Mouse (Mus musculus) liver, embryonic 12.5 days (tissue): ENCODE measurements at regions not wholly inside any gene's neighbourhood (a gene's known extent, or its start where the extent isn't known, plus 50 kb on each side); places are given as distances from the start of the nearest gene placed in this dataset.

Experiments
- ATAC-seq: fragments of 200-750 bp; cut with Nextera tagmentation; 2 replicates; pipeline ENCODE4 v1.8.0; 2017; ENCODE audit warnings: moderate number of reproducible peaks, mild to moderate bottlenecking, moderate library complexity
- H3K27ac ChIP-seq: fragments of 300-500 bp; sonication (generic); 2 replicates; pipeline ENCODE4 v1.5.1; 2016; ENCODE audit warnings: mild to moderate bottlenecking
- H3K27me3 ChIP-seq: fragments of 300-500 bp; sonication (generic); replicated peaks from 2 replicates; pipeline ENCODE4 v1.6.1; 2016; ENCODE audit warnings: mild to moderate bottlenecking, moderate library complexity
- H3K36me3 ChIP-seq: fragments of 300-500 bp; sonication (generic); 2 replicates; pipeline ENCODE4 v1.6.1; 2016; ENCODE audit warnings: mild to moderate bottlenecking, moderate library complexity
- H3K4me1 ChIP-seq: fragments of 300-500 bp; sonication (generic); 2 replicates; pipeline ENCODE4 v1.6.1; 2016
- H3K4me2 ChIP-seq: fragments of 300-500 bp; sonication (generic); 2 replicates; pipeline ENCODE4 v1.6.1; 2016; ENCODE audit warnings: mild to moderate bottlenecking, moderate library complexity
- H3K4me3 ChIP-seq: fragments of 300-500 bp; sonication (generic); 2 replicates; pipeline ENCODE4 v1.5.1; 2016; ENCODE audit warnings: mild to moderate bottlenecking, moderate library complexity
- H3K9ac ChIP-seq: fragments of 300-500 bp; sonication (generic); 2 replicates; pipeline ENCODE4 v1.6.1; 2016; ENCODE audit warnings: mild to moderate bottlenecking, moderate library complexity
- H3K9me3 ChIP-seq: fragments of 300-500 bp; sonication (generic); replicated peaks from 2 replicates; pipeline ENCODE4 v1.6.1; 2016; ENCODE audit warnings: mild to moderate bottlenecking, moderate library complexity
- WGBS: fragments of 180-500 bp; shearing (Covaris S2); methylation state at CpG from one replicate; pipeline ENCODE4 v1.1.7; 2016; ENCODE audit not compliant: insufficient replicate concordance; 5-methylcytosine and 5-hydroxymethylcytosine counted together

DNA sequence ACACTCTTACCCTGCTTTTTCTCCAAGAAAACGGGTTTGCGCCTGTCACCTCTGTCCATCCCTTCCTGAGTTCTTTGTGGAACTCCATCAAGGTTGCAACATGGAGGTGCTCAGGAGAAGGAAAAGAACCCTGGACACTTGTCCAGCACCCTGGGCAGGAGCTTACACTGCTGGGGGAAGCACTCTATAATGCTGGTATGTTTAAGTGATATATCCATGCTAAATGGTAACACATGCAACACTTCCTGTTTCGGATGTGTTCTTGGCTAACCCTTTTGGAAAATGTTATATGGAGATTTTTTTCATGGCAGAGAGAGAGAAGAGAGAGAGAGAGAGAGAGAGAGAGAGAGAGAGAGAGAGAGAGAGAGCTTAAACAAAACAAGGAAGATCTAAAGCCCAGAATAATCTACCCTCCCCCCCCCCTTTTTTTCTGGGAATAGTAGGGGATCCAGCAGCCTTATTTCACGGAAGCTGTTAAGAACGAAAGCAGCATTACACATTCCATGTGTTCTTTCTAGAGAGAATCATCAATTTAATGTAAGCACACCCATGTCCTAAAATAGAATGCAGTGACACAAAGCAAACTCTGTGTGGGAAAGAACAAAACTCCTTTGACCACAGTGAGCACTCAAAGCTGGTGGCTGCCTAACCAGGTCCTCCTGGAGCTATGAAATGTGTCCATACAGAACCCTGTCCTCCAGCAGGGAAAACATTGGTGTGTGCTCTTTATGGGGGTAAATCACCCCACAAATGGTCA is 272.6 kb downstream of the Pten start:
- no peak overlapping the region for H3K27ac ChIP-seq
- no peaks in the 10 kb centered on the region for H3K9me3 ChIP-seq
- H3K4me2 ChIP-seq = no peak overlapping the region
- 79% methylated on average over 5 of the region's 5 CpGs for WGBS
- ATAC-seq = no peak
- no peaks in the 10 kb centered on the region for H3K4me1 ChIP-seq
- no peak overlapping the region for H3K9ac ChIP-seq
- H3K27me3 ChIP-seq = no peaks in the 10 kb centered on the region
- H3K4me3 ChIP-seq = no peak overlapping the region
- no peaks in the 10 kb centered on the region for H3K36me3 ChIP-seq

DNA sequence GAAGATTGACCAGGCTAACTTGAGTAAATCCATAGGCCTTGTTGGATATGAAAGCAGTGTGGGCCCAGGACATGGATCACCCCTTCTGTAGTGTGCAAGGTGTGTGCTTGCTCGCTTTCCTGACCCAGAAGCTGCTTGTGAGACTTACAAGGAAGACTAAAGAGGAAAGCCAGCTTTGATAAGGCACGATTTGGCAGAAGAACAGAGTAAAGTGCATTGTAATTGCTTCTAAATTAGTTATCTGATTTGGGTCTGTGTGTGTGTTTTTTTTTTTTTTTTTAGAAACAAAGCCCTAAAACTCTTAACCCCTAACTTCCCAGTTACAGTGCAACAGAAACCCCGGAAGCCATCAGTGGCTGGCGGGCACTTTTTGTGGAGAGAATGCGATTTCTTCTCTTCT is 283.2 kb downstream of the Pten start:
- Histone ChIP-seq H3K9ac (no peak overlapping the region), H3K4me2 (no peak overlapping the region), H3K36me3 (no peaks in the 10 kb centered on the region), H3K27ac (no peak overlapping the region), H3K4me1 (no peaks in the 10 kb centered on the region), H3K4me3 (no peak overlapping the region), H3K27me3 (no peaks in the 10 kb centered on the region), H3K9me3 (no peaks in the 10 kb centered on the region)
- ATAC-seq = no peak
- 45% methylated on average over 5 of the region's 5 CpGs for WGBS

DNA sequence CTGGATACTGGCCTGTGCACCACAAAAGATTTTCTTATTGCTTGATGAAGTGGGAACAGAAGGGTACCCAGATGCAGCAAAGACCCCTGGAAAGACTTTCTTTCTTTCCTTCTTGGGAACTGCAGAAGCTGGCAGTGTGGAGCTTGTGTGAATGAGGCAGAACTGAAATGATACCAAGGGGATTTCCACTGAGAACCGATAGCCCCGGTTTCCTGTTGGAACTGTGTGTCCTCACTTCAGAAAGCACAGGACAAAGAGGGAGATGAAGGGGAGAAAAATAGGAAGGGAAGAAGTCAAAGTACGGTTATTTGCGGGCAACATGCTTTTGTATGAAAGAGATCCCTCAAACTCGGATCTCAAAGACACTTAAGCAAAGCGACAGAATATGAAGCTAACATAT is 283.7 kb downstream of the Pten start:
- Histone ChIP-seq H3K36me3 (no peaks in the 10 kb centered on the region), H3K27ac (no peak overlapping the region), H3K9me3 (no peaks in the 10 kb centered on the region), H3K4me2 (no peak overlapping the region), H3K27me3 (no peaks in the 10 kb centered on the region), H3K4me3 (no peak overlapping the region), H3K9ac (no peak overlapping the region), H3K4me1 (no peaks in the 10 kb centered on the region)
- no peak for ATAC-seq
- 67% methylated on average over 6 of the region's 6 CpGs for WGBS

DNA sequence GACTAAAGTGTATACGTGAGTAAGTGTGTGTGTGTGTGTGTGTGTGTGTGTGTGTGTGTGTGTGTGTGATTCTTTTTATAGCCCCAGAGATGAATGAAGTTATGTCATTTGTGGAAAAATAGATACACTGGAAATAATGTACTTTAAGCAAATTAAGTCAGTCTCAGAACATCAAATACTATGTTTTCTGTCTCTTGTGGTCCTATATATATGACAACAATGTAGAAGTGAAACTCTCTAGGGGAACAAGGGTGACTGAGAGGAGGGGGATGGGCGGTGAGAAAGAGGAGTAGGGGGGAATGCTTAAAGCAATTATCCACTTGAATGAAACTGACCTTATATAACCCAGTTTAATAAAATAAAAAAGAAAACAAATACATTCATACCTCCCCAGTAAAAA is 285.5 kb downstream of the Pten start:
- Histone ChIP-seq H3K4me1 (no peaks in the 10 kb centered on the region), H3K9ac (no peak overlapping the region), H3K27me3 (no peaks in the 10 kb centered on the region), H3K36me3 (no peaks in the 10 kb centered on the region), H3K9me3 (no peaks in the 10 kb centered on the region), H3K4me2 (no peak overlapping the region), H3K27ac (no peak overlapping the region), H3K4me3 (no peak overlapping the region)
- WGBS = 71% methylated on average over 2 of the region's 2 CpGs
- ATAC-seq = no peak

DNA sequence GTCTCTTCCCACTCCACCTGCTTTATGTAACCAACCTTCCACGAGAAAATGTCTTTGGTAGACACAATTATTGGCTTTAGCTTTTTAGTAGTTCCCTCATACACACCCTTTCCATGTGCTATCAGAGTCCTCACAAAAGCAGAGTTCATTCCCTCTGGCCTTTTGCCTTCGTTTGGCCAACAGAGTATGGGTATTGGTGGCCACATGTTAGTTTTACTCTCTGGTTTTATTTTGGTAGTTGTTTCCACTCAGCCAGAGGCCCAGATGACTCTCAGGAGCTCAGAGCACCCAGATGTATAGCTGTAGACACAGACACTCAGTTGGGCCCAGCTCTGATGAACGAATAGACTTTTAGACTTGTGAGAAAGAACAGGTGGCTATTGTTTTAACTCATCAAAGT is 286.4 kb downstream of the Pten start:
- no peaks in the 10 kb centered on the region for H3K27me3 ChIP-seq
- H3K9ac ChIP-seq = no peak overlapping the region
- H3K27ac ChIP-seq = no peak overlapping the region
- no peak for ATAC-seq
- WGBS = 75% methylated on average over 3 of the region's 3 CpGs
- no peak overlapping the region for H3K4me2 ChIP-seq
- no peaks in the 10 kb centered on the region for H3K36me3 ChIP-seq
- H3K4me3 ChIP-seq = no peak overlapping the region
- no peaks in the 10 kb centered on the region for H3K4me1 ChIP-seq
- no peaks in the 10 kb centered on the region for H3K9me3 ChIP-seq

DNA sequence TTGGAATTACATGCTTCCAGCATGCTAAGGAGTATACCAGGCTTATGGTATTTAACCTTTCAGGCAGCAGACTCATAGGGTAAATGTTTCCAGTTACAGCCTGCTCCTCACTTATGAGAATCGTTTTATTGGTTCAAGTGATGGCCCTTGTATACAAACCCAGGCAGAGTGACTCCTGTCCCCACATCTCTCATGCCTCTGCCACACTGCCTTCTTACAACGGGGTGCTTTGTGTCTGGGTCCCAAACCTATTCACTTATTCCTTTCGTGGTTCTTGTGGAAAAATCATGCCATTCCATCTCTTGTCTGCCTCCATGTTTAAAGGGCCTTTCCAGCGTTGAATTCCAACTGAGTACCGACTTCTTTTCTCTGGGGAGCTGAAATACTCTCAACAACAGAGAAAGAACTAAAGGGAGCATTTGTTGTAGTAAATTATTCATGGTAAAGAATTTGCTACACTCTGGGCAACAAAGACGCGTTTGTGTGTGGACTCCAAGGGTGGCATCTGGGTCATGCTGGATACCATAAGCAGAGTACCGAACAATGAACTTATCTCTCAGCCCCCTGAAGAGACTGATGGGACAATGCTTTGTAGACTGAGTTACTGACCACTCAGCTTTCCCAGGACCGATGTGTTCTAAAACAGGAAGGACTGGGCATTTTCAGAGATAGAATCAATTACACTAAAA is 291.6 kb downstream of the Pten start:
- Histone ChIP-seq H3K9me3 (no peaks in the 10 kb centered on the region), H3K4me1 (no peaks in the 10 kb centered on the region), H3K4me2 (no peak overlapping the region), H3K27ac (no peak overlapping the region), H3K4me3 (no peak overlapping the region), H3K9ac (no peak overlapping the region), H3K36me3 (no peaks in the 10 kb centered on the region), H3K27me3 (no peaks in the 10 kb centered on the region)
- 73% methylated on average over 9 of the region's 9 CpGs for WGBS
- ATAC-seq = no peak

DNA sequence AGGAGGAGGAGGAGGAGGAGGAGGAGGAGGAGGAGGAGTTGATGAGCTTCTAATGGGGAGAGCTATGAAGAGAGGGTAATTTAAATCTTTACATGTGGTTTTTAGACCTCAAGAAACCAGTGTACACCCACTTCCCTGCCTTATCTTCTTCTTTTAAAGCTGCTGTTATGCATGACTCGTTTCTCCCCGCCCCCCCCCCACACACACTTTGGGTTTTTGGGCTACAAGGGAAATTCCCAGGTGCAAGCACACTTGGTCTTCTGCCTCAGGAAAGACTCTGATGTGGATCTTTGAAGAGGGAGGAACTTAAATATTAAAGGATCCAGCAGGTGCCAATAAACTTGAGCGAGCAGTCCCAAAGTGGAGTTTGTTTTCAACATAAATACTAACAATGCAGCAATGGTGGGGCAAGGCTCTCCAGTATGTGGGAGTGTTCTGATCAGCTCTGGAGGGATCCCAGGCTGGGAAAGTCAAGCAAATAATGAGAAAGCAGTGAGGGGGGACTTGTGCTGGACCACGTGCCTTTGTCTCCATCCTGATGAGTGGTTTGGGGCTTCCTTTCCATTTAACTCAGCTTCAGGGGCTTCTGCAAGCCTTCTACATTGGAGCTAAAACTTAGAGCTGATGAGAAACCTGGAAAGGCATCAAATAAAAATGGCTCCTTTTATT is 296.0 kb downstream of the Pten start:
- H3K4me1 ChIP-seq = 0 out of 2 replicates have a peak, but pooled peaks cover 3% of the 10 kb centered on the region
- H3K4me2 ChIP-seq = no peak overlapping the region
- H3K27me3 ChIP-seq = no peaks in the 10 kb centered on the region
- H3K9ac ChIP-seq = no peak overlapping the region
- no peak for ATAC-seq
- H3K9me3 ChIP-seq = no peaks in the 10 kb centered on the region
- H3K4me3 ChIP-seq = no peak overlapping the region
- no peak overlapping the region for H3K27ac ChIP-seq
- H3K36me3 ChIP-seq = no peaks in the 10 kb centered on the region
- WGBS = 46% methylated on average over 4 of the region's 4 CpGs

DNA sequence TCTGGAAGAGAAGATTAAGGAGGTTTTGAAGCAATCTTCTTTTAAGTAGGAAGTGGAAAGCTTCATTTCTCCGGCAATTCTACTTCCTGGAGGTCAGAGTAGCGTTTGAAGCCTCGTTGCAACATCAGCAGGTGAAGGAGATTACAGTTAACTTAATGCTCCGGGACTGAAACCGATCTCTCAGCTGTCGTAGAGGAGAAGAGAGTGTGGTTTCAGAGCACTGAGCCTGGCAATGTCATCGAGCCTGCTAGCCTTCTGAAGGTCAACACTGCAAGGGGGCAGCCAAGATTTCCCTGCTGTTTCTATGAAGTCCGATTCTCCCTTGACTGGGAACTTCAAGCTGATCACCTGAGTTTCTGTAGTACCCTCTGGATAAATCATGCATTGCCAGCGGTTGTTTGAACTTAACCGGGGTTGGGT is 299.1 kb downstream of the Pten start:
- H3K9ac ChIP-seq = no peak overlapping the region
- no peaks in the 10 kb centered on the region for H3K9me3 ChIP-seq
- H3K27ac ChIP-seq = no peak overlapping the region
- ATAC-seq = no peak
- no peak overlapping the region for H3K4me2 ChIP-seq
- no peaks in the 10 kb centered on the region for H3K36me3 ChIP-seq
- 32% methylated on average over 10 of the region's 10 CpGs for WGBS
- H3K4me1 ChIP-seq = 0 out of 2 replicates have a peak, but pooled peaks cover 3% of the 10 kb centered on the region
- no peak overlapping the region for H3K4me3 ChIP-seq
- no peaks in the 10 kb centered on the region for H3K27me3 ChIP-seq

DNA sequence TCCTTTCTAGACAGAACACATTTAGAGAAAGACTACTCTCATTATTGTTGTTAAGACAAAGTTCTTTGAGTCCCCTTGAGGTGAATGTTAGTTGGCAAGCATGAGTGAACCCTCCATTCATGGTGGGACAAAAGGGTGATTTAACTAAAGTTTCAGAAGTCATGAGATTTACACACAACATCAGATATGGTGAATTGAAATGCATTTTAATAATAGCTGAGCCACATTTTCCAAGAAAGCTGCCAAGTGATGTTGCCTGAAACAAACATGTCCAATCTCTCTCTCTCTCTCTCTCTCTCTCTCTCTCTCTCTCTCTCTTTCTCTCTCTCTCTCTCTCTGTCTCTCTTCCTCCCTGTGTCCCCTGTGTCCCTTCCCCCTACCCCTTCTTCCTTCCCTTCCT is 303.7 kb downstream of the Pten start:
- H3K9me3 ChIP-seq = no peaks in the 10 kb centered on the region
- H3K4me3 ChIP-seq = no peak overlapping the region
- no peak overlapping the region for H3K9ac ChIP-seq
- no peak overlapping the region for H3K4me2 ChIP-seq
- H3K27ac ChIP-seq = no peak overlapping the region
- no peaks in the 10 kb centered on the region for H3K27me3 ChIP-seq
- 0 out of 2 replicates have a peak, but pooled peaks cover 3% of the 10 kb centered on the region for H3K4me1 ChIP-seq
- ATAC-seq = no peak
- no peaks in the 10 kb centered on the region for H3K36me3 ChIP-seq

DNA sequence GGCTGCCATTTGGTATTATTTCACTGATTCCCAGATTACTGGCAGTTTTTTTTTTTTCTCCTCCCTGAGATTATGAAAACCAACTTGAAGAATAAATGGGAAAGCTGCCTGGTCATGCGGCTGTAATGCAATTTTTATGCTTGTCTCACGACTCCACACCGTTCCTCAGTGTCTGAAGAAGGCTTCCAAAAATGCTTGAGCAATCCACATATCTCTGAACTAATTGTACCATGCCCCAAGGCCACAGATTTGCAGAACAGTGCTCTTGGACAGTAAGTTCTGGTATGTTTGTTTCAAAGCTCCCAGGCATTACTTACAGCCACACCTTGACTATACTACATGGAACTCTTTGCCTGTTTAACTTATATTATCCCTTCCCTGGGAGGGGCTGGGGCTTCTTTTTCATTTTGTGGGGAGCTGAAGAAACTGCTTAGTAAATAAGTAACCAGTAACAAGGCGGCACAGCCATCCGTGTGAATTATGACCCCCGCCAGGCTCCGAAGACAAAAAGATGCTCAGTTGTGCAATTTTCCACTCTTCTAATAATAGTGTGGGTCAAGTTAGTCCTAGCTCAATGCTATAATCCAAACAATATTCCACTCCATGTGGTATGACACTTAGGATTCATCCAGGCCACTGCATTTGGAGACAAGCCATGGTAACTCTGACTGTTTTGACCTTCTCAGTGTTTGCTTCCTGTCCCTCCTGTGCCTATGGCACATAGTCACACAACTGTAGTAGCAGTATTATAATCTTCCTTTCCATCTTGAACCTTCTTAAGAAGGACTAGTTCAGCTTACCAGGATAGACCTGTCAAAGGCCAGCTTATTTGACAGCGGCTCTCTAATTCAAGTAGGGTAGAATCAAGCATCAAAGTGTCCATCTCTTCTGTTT is 305.1 kb downstream of the Pten start:
- Histone ChIP-seq H3K4me2 (no peak overlapping the region), H3K4me3 (no peak overlapping the region), H3K27ac (no peak overlapping the region), H3K36me3 (no peaks in the 10 kb centered on the region), H3K9me3 (no peaks in the 10 kb centered on the region), H3K4me1 (no peaks in the 10 kb centered on the region), H3K27me3 (no peaks in the 10 kb centered on the region), H3K9ac (no peak overlapping the region)
- 79% methylated on average over 8 of the region's 8 CpGs for WGBS
- no peak for ATAC-seq

DNA sequence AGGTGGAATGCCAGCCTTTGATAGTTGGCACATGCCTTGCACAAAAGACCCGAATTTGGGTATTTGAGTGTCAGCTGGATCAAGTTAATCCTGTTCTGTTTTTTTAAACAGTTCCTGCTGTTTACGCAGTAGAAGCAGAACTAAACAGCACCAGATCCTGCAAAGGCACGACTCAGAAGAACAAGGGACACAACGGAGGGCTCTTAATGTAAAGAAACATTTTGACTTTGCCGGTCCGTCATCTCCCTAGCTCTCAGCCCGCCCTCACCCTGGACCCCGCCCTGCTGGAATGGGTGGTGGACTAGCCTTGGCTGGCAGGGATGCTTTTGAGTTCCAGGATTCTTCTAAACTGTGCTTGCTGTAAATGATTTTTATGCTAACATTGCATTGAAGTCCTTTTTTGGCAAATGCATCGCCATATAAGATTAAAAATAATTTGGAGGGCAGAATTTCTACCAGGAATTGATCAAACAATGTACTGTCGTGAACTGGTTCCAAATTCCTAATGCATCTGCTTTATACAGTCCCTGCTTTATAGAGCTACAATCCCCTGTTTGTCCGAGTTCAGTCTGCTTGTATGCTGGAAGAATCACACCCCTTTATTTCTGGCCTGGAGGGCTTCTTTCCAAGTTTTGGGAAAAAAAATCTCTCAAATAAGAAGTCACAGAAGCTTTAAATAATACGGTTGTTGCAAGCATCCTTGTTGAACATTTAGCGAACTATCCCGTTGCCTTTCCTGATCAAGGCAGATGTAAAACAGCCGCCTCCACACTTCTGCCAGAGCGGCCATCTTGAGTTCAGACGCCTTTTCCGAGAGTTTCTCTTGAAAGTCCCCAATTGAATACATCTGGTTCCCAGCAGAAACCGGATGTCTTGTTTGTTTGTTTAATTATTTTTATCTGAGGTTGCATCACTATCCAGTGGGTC is 308.2 kb downstream of the Pten start:
- no peaks in the 10 kb centered on the region for H3K27me3 ChIP-seq
- H3K4me2 ChIP-seq = no peak overlapping the region
- no peak overlapping the region for H3K27ac ChIP-seq
- no peak for ATAC-seq
- WGBS = 76% methylated on average over 19 of the region's 19 CpGs
- no peaks in the 10 kb centered on the region for H3K9me3 ChIP-seq
- H3K9ac ChIP-seq = no peak overlapping the region
- H3K36me3 ChIP-seq = no peaks in the 10 kb centered on the region
- no peaks in the 10 kb centered on the region for H3K4me1 ChIP-seq
- H3K4me3 ChIP-seq = no peak overlapping the region
